ENCODE assay signal across 24 mouse cellular contexts in the genomic region with DNA sequence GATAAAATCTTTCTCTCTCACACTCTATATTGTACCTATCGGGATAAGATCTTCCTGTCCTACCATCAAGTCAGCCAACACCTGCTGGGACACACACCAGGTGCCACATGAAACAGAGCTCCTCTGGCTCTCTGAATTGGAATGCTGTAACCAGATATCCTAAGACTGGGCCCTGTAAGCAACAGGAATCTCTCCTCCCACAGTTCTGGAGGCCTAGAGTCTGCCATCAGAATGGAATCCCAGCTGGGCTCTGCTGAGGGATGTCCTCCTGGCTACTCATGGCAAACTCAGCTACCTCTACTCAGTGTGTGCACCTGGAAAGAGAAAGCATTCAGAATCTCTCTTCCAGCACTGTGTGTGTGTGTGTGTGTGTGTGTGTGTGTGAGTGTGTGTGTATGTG. TPM values are rescaled to one million over a fixed set of nuclear protein-coding genes. Genes with fewer than 3 reads are reported as not detected.
DNase-seq lines count a peak whose midpoint lies in the region; ATAC-seq lines count a peak whose summit lies in the region.
"Had no signal": no experiment of that assay in that cellular context is flagged by ENCODE, and none has a peak within 500 bp of the region (broad histone marks: within the 10 kb centered on the region; RNA-seq: fewer than 3 reads in every experiment).

No protein-coding gene starts in this region.

- H3K4me3 ChIP-seq in hindbrain, embryonic 10.5 days: no peak overlapping the region
- H3K4me3 ChIP-seq in hindbrain, embryonic 11.5 days (ENCODE audit: low read depth, low read length): no peak overlapping the region
- H3K4me3 ChIP-seq in limb, embryonic 12.5 days (replicated peaks): no peak overlapping the region
- H3K4me3 ChIP-seq in midbrain, embryonic 11.5 days (ENCODE audit: low read depth, low read length): no peak overlapping the region
- H3K4me3 ChIP-seq: erythroblast, embryonic 14.5 days; forebrain, embryonic 13.5 days; heart, adult 2 months; heart, embryonic 15.5 days; hindbrain, embryonic 12.5 days; liver, embryonic 15.5 days; stomach, embryonic 15.5 days had no signal

- H3K36me3 ChIP-seq in hindbrain, embryonic 10.5 days: no peaks in the 10 kb centered on the region
- H3K36me3 ChIP-seq in hindbrain, embryonic 11.5 days (ENCODE audit: control insufficient read depth, insufficient read depth, low read length): no peaks in the 10 kb centered on the region
- H3K36me3 ChIP-seq in limb, embryonic 12.5 days: no peaks in the 10 kb centered on the region
- no peaks in the 10 kb centered on the region for H3K36me3 ChIP-seq in midbrain, embryonic 11.5 days (ENCODE audit: control insufficient read depth, insufficient read depth, low read length)
- H3K36me3 ChIP-seq: G1E; heart, embryonic 15.5 days; hindbrain, embryonic 12.5 days; liver, embryonic 15.5 days; stomach, embryonic 15.5 days had no signal

- no peak overlapping the region for H3K4me2 ChIP-seq in hindbrain, embryonic 11.5 days (replicated peaks; ENCODE audit: low read depth, low read length)
- H3K4me2 ChIP-seq in limb, embryonic 12.5 days: no peak overlapping the region
- H3K4me2 ChIP-seq in midbrain, embryonic 11.5 days: no peak overlapping the region
- H3K4me2 ChIP-seq: forebrain, embryonic 13.5 days; heart, embryonic 15.5 days; hindbrain, embryonic 12.5 days; liver, embryonic 15.5 days; stomach, embryonic 15.5 days had no signal

- H3K9ac ChIP-seq in hindbrain, embryonic 11.5 days (ENCODE audit: low read depth, low read length): no peak overlapping the region
- no peak overlapping the region for H3K9ac ChIP-seq in limb, embryonic 12.5 days (replicated peaks)
- H3K9ac ChIP-seq in midbrain, embryonic 11.5 days (ENCODE audit: low read length): no peak overlapping the region
- H3K9ac ChIP-seq: forebrain, embryonic 13.5 days; heart, embryonic 15.5 days; hindbrain, embryonic 12.5 days; liver, embryonic 15.5 days; stomach, embryonic 15.5 days had no signal

- DNase-seq in hindbrain, embryonic 10.5 days (ENCODE audit: low spot score): peak; percentile 10
- DNase-seq in hindbrain, embryonic 11.5 days (ENCODE audit: low spot score): no peak
- DNase-seq in Muller cell, postnatal 12 days (ENCODE audit: inconsistent ontology term): peak; percentile 15
- DNase-seq in embryo, embryonic 9.5 days (ENCODE audit: extremely low spot score): peak; percentile 25
- DNase-seq in midbrain, embryonic 11.5 days (ENCODE audit: low spot score, missing footprints): no peak
- no peak for DNase-seq in layer of hippocampus, adult 11-12 months (ENCODE audit: low spot score)
- DNase-seq: cerebellum, adult 8-10 months; gastrocnemius, postnatal 14 days; heart, adult 2 months; kidney, postnatal 10 days; left cerebral cortex, postnatal 4 days; midbrain, embryonic 14.5 days; thymus, adult 18-20 months; thymus, postnatal 4 days had no signal

- H3K9me3 ChIP-seq in hindbrain, embryonic 10.5 days: no peaks in the 10 kb centered on the region
- H3K9me3 ChIP-seq in hindbrain, embryonic 11.5 days (ENCODE audit: control insufficient read depth, low read length): no peaks in the 10 kb centered on the region
- no peaks in the 10 kb centered on the region for H3K9me3 ChIP-seq in limb, embryonic 12.5 days
- no peaks in the 10 kb centered on the region for H3K9me3 ChIP-seq in midbrain, embryonic 11.5 days (ENCODE audit: control insufficient read depth, low read length)
- H3K9me3 ChIP-seq: forebrain, embryonic 13.5 days; G1E; heart, embryonic 15.5 days; hindbrain, embryonic 12.5 days; liver, embryonic 15.5 days; stomach, embryonic 15.5 days had no signal

- ATAC-seq in hindbrain, embryonic 11.5 days (ENCODE audit: low FRiP score): no peak
- ATAC-seq in limb, embryonic 12.5 days (ENCODE audit: insufficient number of reproducible peaks, insufficient read depth, low FRiP score, low TSS enrichment, low read depth): 0 out of 2 replicates have a peak, but pooled peaks have one; percentile 9
- ATAC-seq in midbrain, embryonic 11.5 days (ENCODE audit: low FRiP score): no peak
- ATAC-seq in megakaryocyte-erythroid progenitor cell, adult 5-6 weeks (replicated peaks; ENCODE audit: low FRiP score, low TSS enrichment, poor library complexity, severe bottlenecking): no peak
- ATAC-seq: forebrain, embryonic 13.5 days had no signal

- H3K27ac ChIP-seq in hindbrain, embryonic 10.5 days: no peak overlapping the region
- no peak overlapping the region for H3K27ac ChIP-seq in hindbrain, embryonic 11.5 days (ENCODE audit: low read depth, low read length)
- H3K27ac ChIP-seq in limb, embryonic 12.5 days: 0 out of 2 replicates have a peak overlapping the region, but pooled peaks have one; percentile 47
- no peak overlapping the region for H3K27ac ChIP-seq in midbrain, embryonic 11.5 days (ENCODE audit: low read depth, low read length)
- H3K27ac ChIP-seq: forebrain, embryonic 13.5 days; heart, adult 2 months; heart, embryonic 15.5 days; hindbrain, embryonic 12.5 days; liver, embryonic 15.5 days; macrophage; stomach, embryonic 15.5 days had no signal

- H3K4me1 ChIP-seq in hindbrain, embryonic 10.5 days (replicated peaks): peaks cover 36% of the 10 kb centered on the region
- H3K4me1 ChIP-seq in hindbrain, embryonic 11.5 days (replicated peaks; ENCODE audit: control insufficient read depth, insufficient read depth, low read length): no peaks in the 10 kb centered on the region
- H3K4me1 ChIP-seq in limb, embryonic 12.5 days (replicated peaks): 0 out of 2 replicates have a peak, but pooled peaks cover 8% of the 10 kb centered on the region
- H3K4me1 ChIP-seq in midbrain, embryonic 11.5 days (ENCODE audit: control insufficient read depth, insufficient read depth, low read length): no peaks in the 10 kb centered on the region
- H3K4me1 ChIP-seq: forebrain, embryonic 13.5 days; heart, embryonic 15.5 days; liver, embryonic 15.5 days; stomach, embryonic 15.5 days had no signal

- no peaks in the 10 kb centered on the region for H3K27me3 ChIP-seq in hindbrain, embryonic 10.5 days (ENCODE audit: insufficient read depth, poor library complexity, severe bottlenecking)
- no peaks in the 10 kb centered on the region for H3K27me3 ChIP-seq in hindbrain, embryonic 11.5 days (ENCODE audit: control insufficient read depth, insufficient read depth, low read length)
- no peaks in the 10 kb centered on the region for H3K27me3 ChIP-seq in limb, embryonic 12.5 days
- H3K27me3 ChIP-seq in midbrain, embryonic 11.5 days (ENCODE audit: control insufficient read depth, insufficient read depth, low read length): no peaks in the 10 kb centered on the region
- H3K27me3 ChIP-seq: forebrain, embryonic 13.5 days; heart, embryonic 15.5 days; hindbrain, embryonic 12.5 days; liver, embryonic 15.5 days; stomach, embryonic 15.5 days had no signal

- 53% methylated on average over 1 of the region's 1 CpGs for WGBS in hindbrain, embryonic 10.5 days
- WGBS in hindbrain, embryonic 11.5 days: 63% methylated on average over 1 of the region's 1 CpGs
- WGBS in limb, embryonic 12.5 days: 19% methylated on average over 1 of the region's 1 CpGs
- WGBS in midbrain, embryonic 11.5 days: 69% methylated on average over 1 of the region's 1 CpGs

RNA-seq across cellular contexts. Expression of gene Rin3, which starts 38.9 kb away (rescaled TPM):
- 5.1 TPM in 2 replicates for polyA plus RNA-seq in hindbrain, embryonic 10.5 days (2016; fragmentation: Nextera tagmentation; extraction: Ambion mirVana)
- 3.1 and 5.0 TPM in 2 replicates for polyA plus RNA-seq in hindbrain, embryonic 11.5 days (2014; fragmentation: Nextera tagmentation; extraction: Ambion mirVana)
- 3.6 and 4.4 TPM in 2 replicates for polyA plus RNA-seq in limb, embryonic 12.5 days (2016; fragmentation: Nextera tagmentation; extraction: Ambion mirVana)
- 3.3 and 4.8 TPM in 2 replicates for polyA plus RNA-seq in midbrain, embryonic 11.5 days (2014; fragmentation: Nextera tagmentation; extraction: Ambion mirVana)
- 30.2 and 32.2 TPM in 2 replicates for total RNA-seq in megakaryocyte-erythroid progenitor cell, adult 5-6 weeks (2014; fragmentation: Nextera tagmentation)
- 4.5 and 14.7 TPM in 2 replicates for total RNA-seq in megakaryocyte-erythroid progenitor cell, adult 5-6 weeks (2017)

Comparison
In these comparisons a context has a peak if more than half of its experiments do, and no peak if none do; other contexts are left out.
1. DNase-seq: peak in hindbrain, embryonic 10.5 days (single experiment), Muller cell, postnatal 12 days (single experiment) and embryo, embryonic 9.5 days (single experiment); none in hindbrain, embryonic 11.5 days (single experiment), midbrain, embryonic 11.5 days (single experiment) and layer of hippocampus, adult 11-12 months (single experiment).